Mouse (Mus musculus) stomach, postnatal 0 days (tissue): Measurements from ENCODE around the gene Fshr.

Experiments used
- CTCF ChIP-seq: IDR thresholded peaks from 2 replicates; pipeline ENCODE4 v1.5.1; 2016; ENCODE audit warnings: antibody characterized with exemption, low read depth, mild to moderate bottlenecking, moderate library complexity
- EP300 ChIP-seq: optimal IDR thresholded peaks from 2 replicates; pipeline ENCODE3; 2016; ENCODE audit warnings: antibody characterized with exemption

GRCm38 (mm10) chr17:89100719-89101350, 99.6 kb downstream of the Fshr start:
- TF ChIP-seq CTCF: no peak
- no peak for TF ChIP-seq EP300
